Mouse (Mus musculus): ENCODE measurements at regions not wholly inside any gene's neighbourhood (a gene's known extent, or its start where the extent isn't known, plus 50 kb on each side); places are given as distances from the start of the nearest gene placed in this dataset.
"Not testable (repeated sequence)": the region's sequence is repeated elsewhere in the genome, so short reads cannot be mapped to it uniquely, and the experiment has no call there.

- no peak overlapping the region for H3K9ac ChIP-seq (replicated peaks)
- H3K36me3 ChIP-seq: no peaks in the 10 kb centered on the region
- no peaks in the 10 kb centered on the region for H3K27me3 ChIP-seq (replicated peaks)
- no peaks in the 10 kb centered on the region for H3K9me3 ChIP-seq (replicated peaks)
- WGBS: 87% methylated on average over 3 of the region's 3 CpGs
- H3K4me3 ChIP-seq (replicated peaks): no peak overlapping the region
- no peak overlapping the region for H3K4me2 ChIP-seq
- no peaks in the 10 kb centered on the region for H3K4me1 ChIP-seq
- ATAC-seq (ENCODE audit: low FRiP score): no peak
- H3K27ac ChIP-seq (replicated peaks): no peak overlapping the region
These were observed 147.4 kb upstream of the Unc93a2 start for GRCm38 (mm10) chr17:7532618-7533017.

DNA sequence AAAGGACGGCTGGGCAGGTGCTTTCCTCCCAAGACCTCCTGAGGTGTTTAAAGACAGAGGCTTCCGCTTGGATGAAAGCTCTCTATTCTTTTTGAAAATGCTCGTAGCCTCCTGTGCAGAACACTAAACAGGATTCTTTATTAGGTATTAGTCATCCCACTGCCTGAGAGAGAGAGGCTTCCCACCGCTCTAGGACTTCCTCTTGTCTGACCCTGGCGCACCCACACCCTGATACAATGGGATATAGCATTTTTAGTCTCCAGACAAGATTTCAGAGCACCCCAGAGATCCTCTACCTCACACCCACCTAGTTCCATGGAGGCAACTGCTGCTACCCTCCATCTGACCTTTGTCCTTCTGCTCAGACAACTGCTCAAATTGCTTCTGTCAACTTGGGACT lies 144.0 kb upstream of the Unc93a2 start:
- no peak overlapping the region for H3K4me3 ChIP-seq (replicated peaks)
- no peak for ATAC-seq (ENCODE audit: low FRiP score)
- 30% methylated on average over 5 of the region's 5 CpGs for WGBS
- H3K4me2 ChIP-seq: no peak overlapping the region
- no peak overlapping the region for H3K27ac ChIP-seq (replicated peaks)
- H3K4me1 ChIP-seq: no peaks in the 10 kb centered on the region
- H3K9ac ChIP-seq (replicated peaks): no peak overlapping the region
- no peaks in the 10 kb centered on the region for H3K9me3 ChIP-seq (replicated peaks)
- no peaks in the 10 kb centered on the region for H3K36me3 ChIP-seq
- no peaks in the 10 kb centered on the region for H3K27me3 ChIP-seq (replicated peaks)

DNA sequence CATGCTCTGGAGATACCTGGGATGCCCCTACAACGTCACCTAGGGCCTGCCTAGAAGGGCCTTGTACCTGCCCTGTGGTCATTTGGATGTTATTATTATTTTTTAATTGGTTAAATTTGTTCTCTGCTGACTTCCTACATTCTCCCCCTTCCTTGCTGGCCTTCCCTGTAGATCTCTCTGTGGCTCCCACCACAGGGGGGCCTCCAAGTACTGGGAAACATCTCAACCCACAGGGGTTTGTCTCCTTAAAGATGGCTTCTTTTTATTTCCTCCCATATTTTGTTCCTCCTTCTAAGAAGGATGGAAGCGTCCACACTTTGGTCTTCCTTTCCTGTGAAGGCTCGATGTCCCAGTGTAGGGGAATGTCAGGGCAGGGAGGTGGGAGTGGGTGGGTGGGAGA lies 142.4 kb upstream of the Unc93a2 start:
- Histone ChIP-seq H3K4me2 (no peak overlapping the region), H3K4me1 (no peaks in the 10 kb centered on the region), H3K9me3 (replicated peaks) (no peaks in the 10 kb centered on the region), H3K9ac (replicated peaks) (no peak overlapping the region), H3K27me3 (replicated peaks) (no peaks in the 10 kb centered on the region), H3K36me3 (no peaks in the 10 kb centered on the region), H3K27ac (replicated peaks) (no peak overlapping the region), H3K4me3 (replicated peaks) (no peak overlapping the region)
- 87% methylated on average over 3 of the region's 3 CpGs for WGBS
- ATAC-seq (ENCODE audit: low FRiP score): no peak

DNA sequence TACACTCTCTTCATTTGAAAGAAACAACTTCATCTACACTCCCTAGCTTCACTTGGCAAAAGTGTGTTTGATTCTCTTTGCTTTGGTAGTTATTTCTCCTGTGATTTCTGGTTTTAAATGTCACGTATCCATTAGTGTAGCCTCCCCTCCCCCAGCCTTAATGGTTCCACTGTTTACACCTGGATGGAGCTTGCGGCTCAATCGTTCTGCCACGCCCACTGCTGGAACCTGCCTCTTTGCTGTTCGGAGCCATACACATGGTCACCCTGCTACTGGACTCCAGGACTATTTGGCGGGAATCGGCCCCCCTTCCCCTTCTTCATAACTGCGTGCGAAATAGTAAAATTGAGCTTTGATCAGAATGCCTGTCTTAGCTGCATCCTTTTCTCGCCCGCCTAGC lies 139.2 kb upstream of the Unc93a2 start:
- H3K9me3 ChIP-seq (replicated peaks); H3K27ac ChIP-seq (replicated peaks); ATAC-seq (ENCODE audit: low FRiP score); H3K27me3 ChIP-seq (replicated peaks); H3K4me3 ChIP-seq (replicated peaks); H3K36me3 ChIP-seq; H3K9ac ChIP-seq (replicated peaks); H3K4me2 ChIP-seq; H3K4me1 ChIP-seq: not testable (repeated sequence)
- 95% methylated on average over 11 of the region's 11 CpGs for WGBS

DNA sequence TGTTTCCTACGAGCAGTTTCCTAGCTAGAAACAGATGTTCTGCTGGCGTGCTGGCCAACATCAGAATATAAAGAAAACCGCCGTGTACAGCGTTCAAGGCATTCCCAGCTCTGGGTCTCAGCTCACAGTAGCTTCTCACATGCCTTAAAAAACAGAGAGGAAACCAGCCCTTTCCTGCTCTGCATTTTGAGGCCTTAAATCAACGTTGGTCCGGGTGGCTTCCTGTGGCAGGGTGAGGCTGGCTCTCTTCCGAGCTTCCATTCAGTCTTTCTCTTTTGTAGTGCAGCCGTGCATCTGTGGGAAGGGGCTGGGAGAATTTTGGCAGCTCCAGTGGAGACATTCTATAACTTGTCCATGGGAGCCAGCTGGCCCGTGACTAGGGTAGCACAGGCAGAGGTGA lies 135.9 kb upstream of the Unc93a2 start:
- Histone ChIP-seq H3K4me1 (peaks cover 3% of the 10 kb centered on the region; the same call in 1 of the 2 replicates), H3K4me3 (replicated peaks) (no peak overlapping the region), H3K27ac (replicated peaks) (peak overlapping the region; percentile 72), H3K9me3 (replicated peaks) (no peaks in the 10 kb centered on the region), H3K36me3 (no peaks in the 10 kb centered on the region), H3K27me3 (replicated peaks) (no peaks in the 10 kb centered on the region), H3K9ac (replicated peaks) (no peak overlapping the region), H3K4me2 (no peak overlapping the region; the same call in 1 of the 2 replicates)
- WGBS: 60% methylated on average over 10 of the region's 10 CpGs
- ATAC-seq (ENCODE audit: low FRiP score): peak; percentile 75; the same call in 1 of the 2 replicates
